Mouse (Mus musculus): ENCODE data around the gene Flnb. TPM values are rescaled to one million over a fixed set of nuclear protein-coding genes. Genes with fewer than 3 reads are reported as not detected.

Gene Flnb
- polyA plus RNA-seq, 1 experiment from 2014 or later, result 14.4 TPM

- Histone ChIP-seq H3K4me1 (ENCODE audit: control insufficient read depth, insufficient read depth, low read length) (no peaks in the 10 kb centered on the region), H3K4me3 (ENCODE audit: low read depth, low read length) (no peak overlapping the region), H3K4me2 (ENCODE audit: low read depth) (no peak overlapping the region), H3K27ac (ENCODE audit: low read depth, low read length) (no peak overlapping the region), H3K9me3 (ENCODE audit: control insufficient read depth, low read length) (no peaks in the 10 kb centered on the region), H3K36me3 (ENCODE audit: control insufficient read depth, insufficient read depth, low read length) (no peaks in the 10 kb centered on the region), H3K9ac (ENCODE audit: low read length) (no peak overlapping the region), H3K27me3 (ENCODE audit: control insufficient read depth, insufficient read depth, low read length) (no peaks in the 10 kb centered on the region)
- WGBS, result 100% methylated on average over 1 of the region's 1 CpGs
- no peak for ATAC-seq (ENCODE audit: insufficient read depth, low FRiP score, low TSS enrichment)
- DNase-seq (ENCODE audit: low spot score), result no peak
Measured at GRCm38 (mm10) chr14:7981226-7981625, 163.5 kb downstream of the Flnb start.

GRCm38 (mm10) chr14:7986913-7987312, 169.2 kb downstream of the Flnb start:
- ATAC-seq (ENCODE audit: insufficient read depth, low FRiP score, low TSS enrichment) (no peak), DNase-seq (ENCODE audit: low spot score) (no peak)
- no peaks in the 10 kb centered on the region for H3K9me3 ChIP-seq (ENCODE audit: control insufficient read depth, low read length)
- H3K9ac ChIP-seq (ENCODE audit: low read length), result no peak overlapping the region
- H3K4me1 ChIP-seq (ENCODE audit: control insufficient read depth, insufficient read depth, low read length), result no peaks in the 10 kb centered on the region
- no peaks in the 10 kb centered on the region for H3K36me3 ChIP-seq (ENCODE audit: control insufficient read depth, insufficient read depth, low read length)
- 94% methylated on average over 6 of the region's 6 CpGs for WGBS
- no peak overlapping the region for H3K27ac ChIP-seq (ENCODE audit: low read depth, low read length)
- no peak overlapping the region for H3K4me3 ChIP-seq (ENCODE audit: low read depth, low read length)
- no peak overlapping the region for H3K4me2 ChIP-seq (ENCODE audit: low read depth)
- H3K27me3 ChIP-seq (ENCODE audit: control insufficient read depth, insufficient read depth, low read length), result no peaks in the 10 kb centered on the region

- H3K27me3 ChIP-seq (ENCODE audit: control insufficient read depth, insufficient read depth, low read length), result no peaks in the 10 kb centered on the region
- WGBS, result 70% methylated on average over 1 of the region's 1 CpGs
- DNase-seq (ENCODE audit: low spot score) (no peak), ATAC-seq (ENCODE audit: insufficient read depth, low FRiP score, low TSS enrichment) (no peak)
- H3K4me3 ChIP-seq (ENCODE audit: low read depth, low read length), result no peak overlapping the region
- no peaks in the 10 kb centered on the region for H3K9me3 ChIP-seq (ENCODE audit: control insufficient read depth, low read length)
- H3K4me2 ChIP-seq (ENCODE audit: low read depth), result no peak overlapping the region
- H3K9ac ChIP-seq (ENCODE audit: low read length), result no peak overlapping the region
- no peaks in the 10 kb centered on the region for H3K36me3 ChIP-seq (ENCODE audit: control insufficient read depth, insufficient read depth, low read length)
- H3K4me1 ChIP-seq (ENCODE audit: control insufficient read depth, insufficient read depth, low read length), result no peaks in the 10 kb centered on the region
- no peak overlapping the region for H3K27ac ChIP-seq (ENCODE audit: low read depth, low read length)
Measured at GRCm38 (mm10) chr14:7989371-7989770, 171.6 kb downstream of the Flnb start.

- Histone ChIP-seq H3K9ac (ENCODE audit: low read length) (no peak overlapping the region), H3K4me2 (ENCODE audit: low read depth) (no peak overlapping the region), H3K9me3 (ENCODE audit: control insufficient read depth, low read length) (no peaks in the 10 kb centered on the region), H3K27me3 (ENCODE audit: control insufficient read depth, insufficient read depth, low read length) (no peaks in the 10 kb centered on the region), H3K4me1 (ENCODE audit: control insufficient read depth, insufficient read depth, low read length) (no peaks in the 10 kb centered on the region), H3K27ac (ENCODE audit: low read depth, low read length) (no peak overlapping the region), H3K4me3 (ENCODE audit: low read depth, low read length) (no peak overlapping the region), H3K36me3 (ENCODE audit: control insufficient read depth, insufficient read depth, low read length) (no peaks in the 10 kb centered on the region)
- 79% methylated on average over 3 of the region's 3 CpGs for WGBS
- DNase-seq (ENCODE audit: low spot score), result no peak
- ATAC-seq (ENCODE audit: insufficient read depth, low FRiP score, low TSS enrichment), result no peak
Measured at GRCm38 (mm10) chr14:7989961-7990360, 172.2 kb downstream of the Flnb start.

- ATAC-seq (ENCODE audit: insufficient read depth, low FRiP score, low TSS enrichment) (no peak), DNase-seq (ENCODE audit: low spot score) (no peak)
- Histone ChIP-seq H3K4me2 (ENCODE audit: low read depth) (no peak overlapping the region), H3K27me3 (ENCODE audit: control insufficient read depth, insufficient read depth, low read length) (no peaks in the 10 kb centered on the region), H3K36me3 (ENCODE audit: control insufficient read depth, insufficient read depth, low read length) (no peaks in the 10 kb centered on the region), H3K27ac (ENCODE audit: low read depth, low read length) (no peak overlapping the region), H3K4me1 (ENCODE audit: control insufficient read depth, insufficient read depth, low read length) (no peaks in the 10 kb centered on the region), H3K9me3 (ENCODE audit: control insufficient read depth, low read length) (no peaks in the 10 kb centered on the region), H3K4me3 (ENCODE audit: low read depth, low read length) (no peak overlapping the region), H3K9ac (ENCODE audit: low read length) (no peak overlapping the region)
- WGBS, result 81% methylated on average over 5 of the region's 5 CpGs
Measured at GRCm38 (mm10) chr14:7991108-7991776, 173.5 kb downstream of the Flnb start.

GRCm38 (mm10) chr14:7992158-7992557, 174.4 kb downstream of the Flnb start:
- ATAC-seq (ENCODE audit: insufficient read depth, low FRiP score, low TSS enrichment) (no peak), DNase-seq (ENCODE audit: low spot score) (no peak)
- no peak overlapping the region for H3K27ac ChIP-seq (ENCODE audit: low read depth, low read length)
- no peak overlapping the region for H3K9ac ChIP-seq (ENCODE audit: low read length)
- 53% methylated on average over 6 of the region's 6 CpGs for WGBS
- H3K4me2 ChIP-seq (ENCODE audit: low read depth), result no peak overlapping the region
- no peaks in the 10 kb centered on the region for H3K27me3 ChIP-seq (ENCODE audit: control insufficient read depth, insufficient read depth, low read length)
- H3K4me3 ChIP-seq (ENCODE audit: low read depth, low read length), result no peak overlapping the region
- no peaks in the 10 kb centered on the region for H3K4me1 ChIP-seq (ENCODE audit: control insufficient read depth, insufficient read depth, low read length)
- no peaks in the 10 kb centered on the region for H3K36me3 ChIP-seq (ENCODE audit: control insufficient read depth, insufficient read depth, low read length)
- H3K9me3 ChIP-seq (ENCODE audit: control insufficient read depth, low read length), result no peaks in the 10 kb centered on the region

- no peak within 1 kb of the TSS for H3K9ac ChIP-seq (ENCODE audit: low read length)
- no peak within 1 kb of the TSS for H3K4me2 ChIP-seq (ENCODE audit: low read depth)
- DNase-seq (ENCODE audit: low spot score), result no peak
- H3K4me3 ChIP-seq (ENCODE audit: low read depth, low read length), result no peak within 1 kb of the TSS
- H3K4me1 ChIP-seq (ENCODE audit: control insufficient read depth, insufficient read depth, low read length), result no peaks in the 10 kb centered on the region
- H3K27me3 ChIP-seq (ENCODE audit: control insufficient read depth, insufficient read depth, low read length), result no peaks in the 10 kb centered on the region
- ATAC-seq (ENCODE audit: insufficient read depth, low FRiP score, low TSS enrichment), result peak; percentile 16; the same call in 1 of the 2 replicates
- no peaks in the 10 kb centered on the region for H3K9me3 ChIP-seq (ENCODE audit: control insufficient read depth, low read length)
- H3K27ac ChIP-seq (ENCODE audit: low read depth, low read length), result no peak within 1 kb of the TSS
- H3K36me3 ChIP-seq (ENCODE audit: control insufficient read depth, insufficient read depth, low read length), result no peaks in the 10 kb centered on the region
- WGBS, result 79% methylated on average over 8 of the region's 8 CpGs
Measured at GRCm38 (mm10) chr14:7994271-7994767, 176.6 kb downstream of the Flnb start, which contains the start of gene Dnase1l3. Gene Dnase1l3 (minus strand): TSS chr14:7994573.

GRCm38 (mm10) chr14:7997255-7997696, 179.5 kb downstream of the Flnb start:
- Histone ChIP-seq H3K36me3 (ENCODE audit: control insufficient read depth, insufficient read depth, low read length) (no peaks in the 10 kb centered on the region), H3K9me3 (ENCODE audit: control insufficient read depth, low read length) (no peaks in the 10 kb centered on the region), H3K27ac (ENCODE audit: low read depth, low read length) (no peak overlapping the region), H3K27me3 (ENCODE audit: control insufficient read depth, insufficient read depth, low read length) (peaks cover 9% of the 10 kb centered on the region), H3K4me2 (ENCODE audit: low read depth) (peak overlapping the region; percentile 21), H3K4me1 (ENCODE audit: control insufficient read depth, insufficient read depth, low read length) (no peaks in the 10 kb centered on the region), H3K4me3 (ENCODE audit: low read depth, low read length) (no peak overlapping the region), H3K9ac (ENCODE audit: low read length) (no peak overlapping the region)
- ATAC-seq (ENCODE audit: insufficient read depth, low FRiP score, low TSS enrichment) (peak; percentile 43), DNase-seq (ENCODE audit: low spot score) (peak; percentile 89)
- 2% methylated on average over 15 of the region's 15 CpGs for WGBS

GRCm38 (mm10) chr14:7999030-7999429, 181.3 kb downstream of the Flnb start:
- Histone ChIP-seq H3K27me3 (ENCODE audit: control insufficient read depth, insufficient read depth, low read length) (peaks cover 9% of the 10 kb centered on the region), H3K9me3 (ENCODE audit: control insufficient read depth, low read length) (no peaks in the 10 kb centered on the region), H3K4me1 (ENCODE audit: control insufficient read depth, insufficient read depth, low read length) (peaks cover 4% of the 10 kb centered on the region; the same call in 1 of the 2 replicates), H3K9ac (ENCODE audit: low read length) (no peak overlapping the region), H3K4me3 (ENCODE audit: low read depth, low read length) (no peak overlapping the region), H3K36me3 (ENCODE audit: control insufficient read depth, insufficient read depth, low read length) (no peaks in the 10 kb centered on the region), H3K4me2 (ENCODE audit: low read depth) (no peak overlapping the region), H3K27ac (ENCODE audit: low read depth, low read length) (no peak overlapping the region)
- 85% methylated on average over 3 of the region's 3 CpGs for WGBS
- DNase-seq (ENCODE audit: low spot score) (no peak), ATAC-seq (ENCODE audit: insufficient read depth, low FRiP score, low TSS enrichment) (no peak)

Data from neural tube, embryonic 11.5 days (tissue).